Comparison of ENCODE assay signal across 8 mouse cellular contexts in the genomic region with DNA sequence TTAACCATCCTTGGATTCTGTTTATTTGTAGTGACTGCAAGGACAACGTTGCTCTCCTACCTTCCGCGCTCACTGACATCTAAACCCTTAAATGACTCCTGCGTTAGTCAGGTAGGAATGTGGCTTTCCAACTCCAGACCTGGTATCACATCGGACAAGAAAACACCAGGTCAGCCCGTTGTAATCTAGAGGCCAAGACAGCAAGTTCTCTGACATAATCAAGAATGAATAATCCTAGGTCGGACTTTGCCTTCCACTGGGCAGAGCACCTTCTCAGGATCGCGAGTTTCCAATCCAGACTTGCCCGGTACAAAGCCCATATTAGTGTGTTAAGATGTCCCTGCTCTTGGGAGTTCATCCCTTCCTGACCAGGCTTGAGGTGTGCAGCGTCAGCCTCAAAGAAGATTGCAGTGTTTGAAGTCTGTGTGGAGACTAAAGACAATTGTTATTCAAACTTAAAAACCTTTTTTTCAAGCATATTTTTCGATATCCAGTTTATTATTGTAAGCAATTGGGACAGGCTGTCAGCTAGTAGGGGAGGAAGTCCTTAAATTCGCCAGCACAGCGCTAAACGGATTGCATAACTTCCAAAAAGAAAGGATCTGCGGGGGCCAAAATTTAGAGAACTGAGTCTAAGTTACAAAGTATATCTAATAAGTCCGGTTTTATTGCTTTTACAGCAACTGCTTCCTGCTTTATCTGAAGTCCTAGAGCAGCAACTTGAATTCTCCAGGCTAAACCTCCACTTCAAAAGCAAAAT. TPM values are rescaled to one million over a fixed set of nuclear protein-coding genes. Genes with fewer than 3 reads are reported as not detected.
A peak's percentile ranks its signal among the peaks of the same experiment; 100 is the strongest.
DNase-seq lines count a peak whose midpoint lies in the region; ATAC-seq and TF ChIP-seq lines count a peak whose summit lies in the region.

No protein-coding gene starts in this region.

- WGBS in spleen, adult 2 months = 10% methylated on average over 17 of the region's 17 CpGs
- WGBS in hindbrain, embryonic 15.5 days = 17% methylated on average over 17 of the region's 17 CpGs
- 9% methylated on average over 17 of the region's 17 CpGs for WGBS in liver, embryonic 15.5 days (ENCODE audit: insufficient replicate concordance)
- 17% methylated on average over 17 of the region's 17 CpGs for WGBS in stomach, embryonic 16.5 days

- no peaks in the 10 kb centered on the region for H3K9me3 ChIP-seq in hindbrain, embryonic 15.5 days
- H3K9me3 ChIP-seq in liver, embryonic 15.5 days (replicated peaks) = no peaks in the 10 kb centered on the region
- H3K9me3 ChIP-seq in stomach, embryonic 16.5 days (replicated peaks; ENCODE audit: control insufficient read depth, low read length) = no peaks in the 10 kb centered on the region

- no peak for TF ChIP-seq POLR2A in spleen, adult 2 months (IDR thresholded peaks at IDR 0.05; ENCODE audit: low read depth, low read length)
- no peak for TF ChIP-seq POLR2A in embryonic fibroblast, embryonic 13.5 days (IDR thresholded peaks at IDR 0.05; ENCODE audit: low read depth, low read length)

- no peaks in the 10 kb centered on the region for H3K36me3 ChIP-seq in spleen, adult 2 months (ENCODE audit: control insufficient read depth, insufficient read depth, low read length)
- no peaks in the 10 kb centered on the region for H3K36me3 ChIP-seq in hindbrain, embryonic 15.5 days
- H3K36me3 ChIP-seq in liver, embryonic 15.5 days (replicated peaks) = no peaks in the 10 kb centered on the region
- no peaks in the 10 kb centered on the region for H3K36me3 ChIP-seq in stomach, embryonic 16.5 days (ENCODE audit: control insufficient read depth, insufficient read depth, low read length)

- no peak for DNase-seq in spleen, adult 2 months (ENCODE audit: low read depth in 1 of 2, low spot score in 2 of 2)
- DNase-seq in spleen, postnatal 10 days (ENCODE audit: low spot score in 2 of 2) = no peak
- no peak for DNase-seq in right cerebral cortex, postnatal 36 days (ENCODE audit: low spot score in 2 of 2)

- H3K4me3 ChIP-seq in spleen, adult 2 months (ENCODE audit: extremely low read depth, insufficient read depth, insufficient read length) = peak overlapping the region; percentile 83
- H3K4me3 ChIP-seq in embryonic fibroblast, embryonic 13.5 days (ENCODE audit: insufficient read depth, low read length) = peak overlapping the region; percentile 81
- H3K4me3 ChIP-seq in hindbrain, embryonic 15.5 days = peak overlapping the region; percentile 85
- peak overlapping the region; percentile 70 for H3K4me3 ChIP-seq in liver, embryonic 15.5 days (replicated peaks)
- peak overlapping the region; percentile 76 for H3K4me3 ChIP-seq in stomach, embryonic 16.5 days (replicated peaks; ENCODE audit: low read length)

- 0 out of 2 replicates have a peak overlapping the region, but pooled peaks have one; percentile 51 for H3K27ac ChIP-seq in spleen, adult 2 months (ENCODE audit: insufficient read depth, low read length)
- H3K27ac ChIP-seq in embryonic fibroblast, embryonic 13.5 days (ENCODE audit: insufficient read depth, low read length) = no peak overlapping the region
- peak overlapping the region; percentile 91 for H3K27ac ChIP-seq in hindbrain, embryonic 15.5 days (replicated peaks)
- no peak overlapping the region for H3K27ac ChIP-seq in liver, embryonic 15.5 days (replicated peaks)
- peak overlapping the region; percentile 96 for H3K27ac ChIP-seq in stomach, embryonic 16.5 days (ENCODE audit: low read length)

- H3K4me2 ChIP-seq in hindbrain, embryonic 15.5 days = peak overlapping the region; percentile 89
- peak overlapping the region; percentile 81 for H3K4me2 ChIP-seq in liver, embryonic 15.5 days
- H3K4me2 ChIP-seq in stomach, embryonic 16.5 days (ENCODE audit: low read depth, low read length) = peak overlapping the region; percentile 73

- H3K27me3 ChIP-seq in spleen, adult 2 months (ENCODE audit: control insufficient read depth, insufficient read depth, low read length) = peaks cover 7% of the 10 kb centered on the region; the same call in 1 of the 2 replicates
- no peaks in the 10 kb centered on the region for H3K27me3 ChIP-seq in hindbrain, embryonic 15.5 days
- peaks cover 62% of the 10 kb centered on the region for H3K27me3 ChIP-seq in liver, embryonic 15.5 days
- H3K27me3 ChIP-seq in stomach, embryonic 16.5 days (ENCODE audit: control insufficient read depth, insufficient read depth, low read length) = no peaks in the 10 kb centered on the region

- ATAC-seq in hindbrain, embryonic 15.5 days (ENCODE audit: low FRiP score, low read depth) = no peak
- no peak for ATAC-seq in liver, embryonic 15.5 days (ENCODE audit: insufficient read depth)
- no peak for ATAC-seq in stomach, embryonic 16.5 days (ENCODE audit: insufficient read depth, low FRiP score)
- no peak for ATAC-seq in inflammation-experienced regulatory T-cells, adult 6 months

- no peaks in the 10 kb centered on the region; the same call in none of the 2 replicates for H3K4me1 ChIP-seq in spleen, adult 2 months (ENCODE audit: control insufficient read depth, insufficient read depth, insufficient read length)
- peaks cover 10% of the 10 kb centered on the region for H3K4me1 ChIP-seq in embryonic fibroblast, embryonic 13.5 days (ENCODE audit: control insufficient read depth, insufficient read depth, low read length)
- peaks cover 35% of the 10 kb centered on the region for H3K4me1 ChIP-seq in hindbrain, embryonic 15.5 days (replicated peaks)
- H3K4me1 ChIP-seq in liver, embryonic 15.5 days (replicated peaks) = peaks cover 10% of the 10 kb centered on the region
- H3K4me1 ChIP-seq in stomach, embryonic 16.5 days (ENCODE audit: control insufficient read depth, insufficient read depth, low read length) = peaks cover 29% of the 10 kb centered on the region

- TF ChIP-seq CTCF in spleen, adult 2 months (IDR thresholded peaks at IDR 0.05; ENCODE audit: extremely low read depth, insufficient read depth, insufficient read length, insufficient replicate concordance) = no peak
- no peak for TF ChIP-seq CTCF in embryonic fibroblast, embryonic 13.5 days (IDR thresholded peaks at IDR 0.05; ENCODE audit: borderline replicate concordance, insufficient read depth, low read length)

- H3K9ac ChIP-seq in hindbrain, embryonic 15.5 days = peak overlapping the region; percentile 88
- H3K9ac ChIP-seq in liver, embryonic 15.5 days = peak overlapping the region; percentile 43; the same call in 1 of the 2 replicates
- H3K9ac ChIP-seq in stomach, embryonic 16.5 days (ENCODE audit: low read length) = peak overlapping the region; percentile 86

RNA-seq across cellular contexts. Expression of a gene that starts 1.6 kb away (rescaled TPM):
- 4.9 and 6.3 TPM in 2 replicates for polyA plus RNA-seq in spleen, adult 2 months (2012; rRNA removed)
- polyA plus RNA-seq in embryonic fibroblast, embryonic 13.5 days (2011; ENCODE audit: insufficient read length, low read depth, missing spikeins) = 18.4 and 21.7 TPM in 2 replicates
- 13.0 and 13.5 TPM in 2 replicates for polyA plus RNA-seq in hindbrain, embryonic 15.5 days (2015; fragmentation: Nextera tagmentation; extraction: Ambion mirVana)
- 1.0 and 1.6 TPM in 2 replicates for polyA plus RNA-seq in liver, embryonic 15.5 days (2015; fragmentation: Nextera tagmentation; extraction: Ambion mirVana)
- polyA plus RNA-seq in stomach, embryonic 16.5 days (2015; fragmentation: Nextera tagmentation; extraction: Ambion mirVana) = 4.2 and 4.4 TPM in 2 replicates
- polyA plus RNA-seq in inflammation-experienced regulatory T-cells, adult 6 months (2017; shearing (Covaris generic)) = 1 to 10 TPM; 5.0 to 7.9 (median 6.5) TPM

RNA-seq across cellular contexts. Expression of a gene that starts 48.6 kb away (rescaled TPM):
- not detected in 2 replicates for polyA plus RNA-seq in spleen, adult 2 months (2012; rRNA removed)
- polyA plus RNA-seq in embryonic fibroblast, embryonic 13.5 days (2011; ENCODE audit: insufficient read length, low read depth, missing spikeins) = not detected in 2 replicates
- not detected in 2 replicates for polyA plus RNA-seq in hindbrain, embryonic 15.5 days (2015; fragmentation: Nextera tagmentation; extraction: Ambion mirVana)
- polyA plus RNA-seq in liver, embryonic 15.5 days (2015; fragmentation: Nextera tagmentation; extraction: Ambion mirVana) = 0.05 TPM in 1 of 2 replicates, not detected in the other
- polyA plus RNA-seq in stomach, embryonic 16.5 days (2015; fragmentation: Nextera tagmentation; extraction: Ambion mirVana) = not detected in 2 replicates
- not detected for polyA plus RNA-seq in inflammation-experienced regulatory T-cells, adult 6 months (2017; shearing (Covaris generic))

Comparison
In these comparisons a context has a peak if more than half of its experiments do, and no peak if none do; other contexts are left out.
1. H3K27ac ChIP-seq: peak in spleen, adult 2 months (single experiment), hindbrain, embryonic 15.5 days (single experiment) and stomach, embryonic 16.5 days (single experiment); none in embryonic fibroblast, embryonic 13.5 days (single experiment) and liver, embryonic 15.5 days (single experiment).
2. Peak in every context shown above with its lines, with median percentiles within 50 percentile points of each other: H3K4me3 ChIP-seq, H3K4me2 ChIP-seq and H3K9ac ChIP-seq.